Mouse (Mus musculus): ENCODE data around the gene Olfr522. TPM values are rescaled to one million over a fixed set of nuclear protein-coding genes. Genes with fewer than 3 reads are reported as not detected.

Gene Olfr522
- polyA plus RNA-seq, 1 experiment from 2014 or later = not detected

DNA sequence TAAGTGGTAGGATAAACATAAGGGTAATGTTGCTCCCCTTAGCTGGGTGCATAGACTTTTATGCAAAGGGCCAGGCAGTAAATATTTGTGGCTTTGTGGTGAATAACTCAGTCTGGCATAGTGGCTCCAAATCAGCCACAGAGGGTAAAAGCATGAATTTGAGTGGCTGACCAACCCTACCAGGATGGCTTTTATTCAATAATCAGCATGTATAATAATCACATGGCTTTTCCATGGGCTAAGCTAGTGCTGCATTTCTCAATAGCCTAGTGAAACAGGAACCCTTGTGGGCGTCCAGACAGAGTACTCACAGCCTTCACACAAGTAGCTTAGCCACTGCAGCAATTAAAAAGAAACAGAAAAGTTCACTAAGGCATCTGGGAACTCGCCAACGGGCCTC is 52.6 kb downstream of the Olfr522 start:
- 68% methylated on average over 3 of the region's 3 CpGs for WGBS
- Histone ChIP-seq H3K4me1 (ENCODE audit: control insufficient read depth, insufficient read depth, low read length) (peaks cover 7% of the 10 kb centered on the region; the same call in 1 of the 2 replicates), H3K36me3 (ENCODE audit: control insufficient read depth, insufficient read depth, low read length) (peaks cover 25% of the 10 kb centered on the region), H3K4me3 (ENCODE audit: low read depth, low read length) (no peak overlapping the region), H3K4me2 (ENCODE audit: low read length) (no peak overlapping the region), H3K27me3 (ENCODE audit: control insufficient read depth, insufficient read depth, low read depth, low read length) (no peaks in the 10 kb centered on the region), H3K9me3 (replicated peaks; ENCODE audit: control insufficient read depth, low read length, poor library complexity, severe bottlenecking) (no peaks in the 10 kb centered on the region), H3K27ac (ENCODE audit: low read length) (no peak overlapping the region), H3K9ac (ENCODE audit: low read depth, low read length) (no peak overlapping the region)
- no peak for ATAC-seq

Other genes with a start within 250 kb of the Olfr522 start
- not detected in 2 replicates for gene Utf1, start 221.0 kb downstream of the Olfr522 start, polyA plus RNA-seq (2015; fragmentation: Nextera tagmentation; extraction: Ambion mirVana)
- gene 6430531B16Rik, start 186.0 kb downstream of the Olfr522 start, polyA plus RNA-seq (2015; fragmentation: Nextera tagmentation; extraction: Ambion mirVana) = 0.95 and 1.0 TPM in 2 replicates
- gene Adam8, start 172.2 kb downstream of the Olfr522 start, polyA plus RNA-seq (2015; fragmentation: Nextera tagmentation; extraction: Ambion mirVana) = 3.0 and 3.9 TPM in 2 replicates
- 55.9 and 56.5 TPM in 2 replicates for gene Zfp511, start 128.4 kb downstream of the Olfr522 start, polyA plus RNA-seq (2015; fragmentation: Nextera tagmentation; extraction: Ambion mirVana)
- 58.0 and 61.0 TPM in 2 replicates for gene Tubgcp2, start 128.1 kb downstream of the Olfr522 start, polyA plus RNA-seq (2015; fragmentation: Nextera tagmentation; extraction: Ambion mirVana)
- 0.45 and 0.55 TPM in 2 replicates for gene Msx3, start 115.7 kb downstream of the Olfr522 start, polyA plus RNA-seq (2015; fragmentation: Nextera tagmentation; extraction: Ambion mirVana)
- gene Caly, start 82.2 kb downstream of the Olfr522 start, polyA plus RNA-seq (2015; fragmentation: Nextera tagmentation; extraction: Ambion mirVana) = 299 and 401 TPM in 2 replicates
- gene Prap1, start 71.4 kb downstream of the Olfr522 start, polyA plus RNA-seq (2015; fragmentation: Nextera tagmentation; extraction: Ambion mirVana) = not detected in 2 replicates
- 32.2 and 33.3 TPM in 2 replicates for gene Fuom, start 62.3 kb downstream of the Olfr522 start, polyA plus RNA-seq (2015; fragmentation: Nextera tagmentation; extraction: Ambion mirVana)
- gene Paox, start 49.0 kb downstream of the Olfr522 start, polyA plus RNA-seq (2015; fragmentation: Nextera tagmentation; extraction: Ambion mirVana) = 6.7 and 8.3 TPM in 2 replicates
- 111 TPM in 2 replicates for gene Echs1, start 48.3 kb downstream of the Olfr522 start, polyA plus RNA-seq (2015; fragmentation: Nextera tagmentation; extraction: Ambion mirVana)
- 26.7 and 32.6 TPM in 2 replicates for gene Mtg1, start 27.2 kb downstream of the Olfr522 start, polyA plus RNA-seq (2015; fragmentation: Nextera tagmentation; extraction: Ambion mirVana)
- gene Sprn, start 9.9 kb downstream of the Olfr522 start, polyA plus RNA-seq (2015; fragmentation: Nextera tagmentation; extraction: Ambion mirVana) = 26.7 and 29.2 TPM in 2 replicates
- gene Olfr523, start 8.5 kb upstream of the Olfr522 start, polyA plus RNA-seq (2015; fragmentation: Nextera tagmentation; extraction: Ambion mirVana) = not detected in 2 replicates
- gene Olfr524, start 41.2 kb upstream of the Olfr522 start, polyA plus RNA-seq (2015; fragmentation: Nextera tagmentation; extraction: Ambion mirVana) = not detected in 2 replicates
- not detected in 2 replicates for gene Cd163l1, start 53.5 kb upstream of the Olfr522 start, polyA plus RNA-seq (2015; fragmentation: Nextera tagmentation; extraction: Ambion mirVana)
- not detected in 2 replicates for gene 5830411N06Rik, start 82.5 kb upstream of the Olfr522 start, polyA plus RNA-seq (2015; fragmentation: Nextera tagmentation; extraction: Ambion mirVana)
- not detected in 2 replicates for gene Olfr525, start 156.1 kb upstream of the Olfr522 start, polyA plus RNA-seq (2015; fragmentation: Nextera tagmentation; extraction: Ambion mirVana)
- gene Olfr527, start 169.3 kb upstream of the Olfr522 start, polyA plus RNA-seq (2015; fragmentation: Nextera tagmentation; extraction: Ambion mirVana) = not detected in 2 replicates
- gene Olfr60, start 196.9 kb upstream of the Olfr522 start, polyA plus RNA-seq (2015; fragmentation: Nextera tagmentation; extraction: Ambion mirVana) = not detected in 2 replicates
- not detected in 2 replicates for gene Olfr530, start 211.6 kb upstream of the Olfr522 start, polyA plus RNA-seq (2015; fragmentation: Nextera tagmentation; extraction: Ambion mirVana)
- gene Olfr531, start 238.2 kb upstream of the Olfr522 start, polyA plus RNA-seq (2015; fragmentation: Nextera tagmentation; extraction: Ambion mirVana) = not detected in 2 replicates

All from midbrain, embryonic 16.5 days (tissue).